Mouse (Mus musculus): Measurements from ENCODE around the gene 4930469K13Rik. TPM values are rescaled to one million over a fixed set of nuclear protein-coding genes. Genes with fewer than 3 reads are reported as not detected.

Gene 4930469K13Rik
- polyA plus RNA-seq, 1 experiment from 2014 or later, result not detected

GRCm38 (mm10) chr11:33955982-33956381, 142.4 kb downstream of the 4930469K13Rik start:
- Histone ChIP-seq H3K27ac (ENCODE audit: low read length) (no peak overlapping the region), H3K9me3 (ENCODE audit: low read length) (no peaks in the 10 kb centered on the region), H3K4me2 (replicated peaks; ENCODE audit: low read depth, low read length) (no peak overlapping the region), H3K9ac (replicated peaks; ENCODE audit: low read length) (no peak overlapping the region), H3K4me1 (ENCODE audit: insufficient read depth, low read length) (no peaks in the 10 kb centered on the region), H3K36me3 (ENCODE audit: insufficient read depth, low read length) (no peaks in the 10 kb centered on the region), H3K4me3 (ENCODE audit: low read length) (no peak overlapping the region), H3K27me3 (ENCODE audit: insufficient read depth, low read length) (no peaks in the 10 kb centered on the region)
- no peak for ATAC-seq (ENCODE audit: low FRiP score, low TSS enrichment)
- WGBS, result 63% methylated on average over 4 of the region's 4 CpGs

- ATAC-seq (ENCODE audit: low FRiP score, low TSS enrichment), result no peak
- Histone ChIP-seq H3K4me1 (ENCODE audit: insufficient read depth, low read length) (no peaks in the 10 kb centered on the region), H3K27me3 (ENCODE audit: insufficient read depth, low read length) (no peaks in the 10 kb centered on the region), H3K9ac (replicated peaks; ENCODE audit: low read length) (no peak overlapping the region), H3K4me2 (replicated peaks; ENCODE audit: low read depth, low read length) (no peak overlapping the region), H3K9me3 (ENCODE audit: low read length) (no peaks in the 10 kb centered on the region), H3K27ac (ENCODE audit: low read length) (no peak overlapping the region), H3K36me3 (ENCODE audit: insufficient read depth, low read length) (no peaks in the 10 kb centered on the region), H3K4me3 (ENCODE audit: low read length) (no peak overlapping the region)
- 82% methylated on average over 8 of the region's 8 CpGs for WGBS
Observed at GRCm38 (mm10) chr11:33951684-33952625, 146.4 kb downstream of the 4930469K13Rik start.

GRCm38 (mm10) chr11:33951155-33951554, 147.2 kb downstream of the 4930469K13Rik start:
- H3K27me3 ChIP-seq (ENCODE audit: insufficient read depth, low read length), result no peaks in the 10 kb centered on the region
- H3K4me1 ChIP-seq (ENCODE audit: insufficient read depth, low read length), result no peaks in the 10 kb centered on the region
- WGBS, result 63% methylated on average over 5 of the region's 5 CpGs
- H3K4me3 ChIP-seq (ENCODE audit: low read length), result no peak overlapping the region
- ATAC-seq (ENCODE audit: low FRiP score, low TSS enrichment), result no peak
- no peaks in the 10 kb centered on the region for H3K36me3 ChIP-seq (ENCODE audit: insufficient read depth, low read length)
- H3K4me2 ChIP-seq (replicated peaks; ENCODE audit: low read depth, low read length), result no peak overlapping the region
- H3K9ac ChIP-seq (replicated peaks; ENCODE audit: low read length), result no peak overlapping the region
- H3K27ac ChIP-seq (ENCODE audit: low read length), result no peak overlapping the region
- H3K9me3 ChIP-seq (ENCODE audit: low read length), result no peaks in the 10 kb centered on the region

- Histone ChIP-seq H3K9me3 (ENCODE audit: low read length) (no peaks in the 10 kb centered on the region), H3K27ac (ENCODE audit: low read length) (no peak overlapping the region), H3K4me3 (ENCODE audit: low read length) (no peak overlapping the region), H3K27me3 (ENCODE audit: insufficient read depth, low read length) (no peaks in the 10 kb centered on the region), H3K4me1 (ENCODE audit: insufficient read depth, low read length) (no peaks in the 10 kb centered on the region), H3K36me3 (ENCODE audit: insufficient read depth, low read length) (no peaks in the 10 kb centered on the region), H3K9ac (replicated peaks; ENCODE audit: low read length) (no peak overlapping the region), H3K4me2 (replicated peaks; ENCODE audit: low read depth, low read length) (no peak overlapping the region)
- WGBS, result 84% methylated on average over 4 of the region's 4 CpGs
- ATAC-seq (ENCODE audit: low FRiP score, low TSS enrichment), result no peak
Observed at GRCm38 (mm10) chr11:33946501-33946900, 151.9 kb downstream of the 4930469K13Rik start.

- Histone ChIP-seq H3K4me3 (ENCODE audit: low read length) (no peak overlapping the region), H3K27ac (ENCODE audit: low read length) (no peak overlapping the region), H3K36me3 (ENCODE audit: insufficient read depth, low read length) (no peaks in the 10 kb centered on the region), H3K27me3 (ENCODE audit: insufficient read depth, low read length) (no peaks in the 10 kb centered on the region), H3K4me2 (replicated peaks; ENCODE audit: low read depth, low read length) (no peak overlapping the region), H3K4me1 (ENCODE audit: insufficient read depth, low read length) (no peaks in the 10 kb centered on the region), H3K9me3 (ENCODE audit: low read length) (no peaks in the 10 kb centered on the region), H3K9ac (replicated peaks; ENCODE audit: low read length) (no peak overlapping the region)
- WGBS, result 86% methylated on average over 9 of the region's 9 CpGs
- ATAC-seq (ENCODE audit: low FRiP score, low TSS enrichment), result no peak
Observed at GRCm38 (mm10) chr11:33944786-33945328, 153.5 kb downstream of the 4930469K13Rik start.

GRCm38 (mm10) chr11:33944067-33944785, 154.1 kb downstream of the 4930469K13Rik start:
- Histone ChIP-seq H3K4me2 (replicated peaks; ENCODE audit: low read depth, low read length) (no peak overlapping the region), H3K4me3 (ENCODE audit: low read length) (no peak overlapping the region), H3K9ac (replicated peaks; ENCODE audit: low read length) (no peak overlapping the region), H3K27ac (ENCODE audit: low read length) (no peak overlapping the region), H3K27me3 (ENCODE audit: insufficient read depth, low read length) (no peaks in the 10 kb centered on the region), H3K4me1 (ENCODE audit: insufficient read depth, low read length) (no peaks in the 10 kb centered on the region), H3K36me3 (ENCODE audit: insufficient read depth, low read length) (no peaks in the 10 kb centered on the region), H3K9me3 (ENCODE audit: low read length) (no peaks in the 10 kb centered on the region)
- no peak for ATAC-seq (ENCODE audit: low FRiP score, low TSS enrichment)
- 65% methylated on average over 4 of the region's 4 CpGs for WGBS

DNA sequence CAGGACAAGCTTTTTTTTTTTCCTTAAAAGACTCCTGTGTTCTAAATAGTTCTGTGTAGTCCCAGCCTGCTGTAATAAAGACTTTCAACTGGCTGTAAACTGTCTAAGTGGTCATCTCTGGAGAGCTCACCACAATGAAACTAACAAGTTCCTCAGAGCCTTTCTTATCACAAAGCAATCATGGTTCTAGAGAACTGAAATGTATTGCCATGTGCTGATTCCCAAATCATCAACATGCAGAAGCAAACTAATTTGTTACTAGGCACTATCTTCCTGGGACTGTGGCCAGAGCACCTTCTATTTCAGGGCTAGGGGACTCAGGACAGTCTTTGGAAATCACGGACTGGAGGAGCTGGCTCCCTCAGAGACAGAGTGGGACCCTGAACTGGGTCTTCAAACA, 154.8 kb downstream of the 4930469K13Rik start:
- no peaks in the 10 kb centered on the region for H3K27me3 ChIP-seq (ENCODE audit: insufficient read depth, low read length)
- H3K27ac ChIP-seq (ENCODE audit: low read length), result no peak overlapping the region
- H3K9ac ChIP-seq (replicated peaks; ENCODE audit: low read length), result no peak overlapping the region
- H3K36me3 ChIP-seq (ENCODE audit: insufficient read depth, low read length), result no peaks in the 10 kb centered on the region
- 81% methylated on average over 1 of the region's 1 CpGs for WGBS
- no peak overlapping the region for H3K4me2 ChIP-seq (replicated peaks; ENCODE audit: low read depth, low read length)
- H3K4me1 ChIP-seq (ENCODE audit: insufficient read depth, low read length), result no peaks in the 10 kb centered on the region
- no peak overlapping the region for H3K4me3 ChIP-seq (ENCODE audit: low read length)
- ATAC-seq (ENCODE audit: low FRiP score, low TSS enrichment), result no peak
- no peaks in the 10 kb centered on the region for H3K9me3 ChIP-seq (ENCODE audit: low read length)

DNA sequence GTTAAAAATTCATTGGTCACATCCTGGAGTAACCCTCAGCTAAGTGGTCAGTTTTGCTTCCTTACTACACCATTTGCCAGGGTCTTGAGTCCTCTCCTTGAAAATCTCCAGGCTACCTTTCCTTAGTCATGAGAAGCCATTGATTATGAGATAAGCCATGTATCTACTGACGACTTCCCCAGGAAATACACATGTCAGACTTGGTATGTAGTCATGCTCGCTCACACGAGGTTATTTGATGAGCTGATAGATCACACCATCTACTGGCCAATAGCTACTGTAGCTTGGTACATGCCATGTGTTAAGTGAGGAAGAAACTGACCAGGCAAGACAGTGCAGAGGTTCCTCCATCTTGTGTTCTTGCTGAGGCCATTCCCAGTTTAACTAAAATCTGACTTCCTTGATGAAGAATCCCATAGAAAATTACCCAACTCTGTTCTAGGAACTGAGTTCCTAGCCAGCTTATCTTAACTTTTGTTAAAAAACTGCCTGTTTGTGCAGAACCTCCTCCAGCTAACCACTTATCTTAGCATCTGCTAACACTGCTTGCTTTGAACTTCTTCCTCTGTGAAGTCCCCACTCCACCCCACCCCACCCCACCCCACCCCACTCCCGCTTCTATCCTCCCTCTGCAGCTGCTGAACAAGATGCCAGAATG, 158.8 kb downstream of the 4930469K13Rik start:
- no peaks in the 10 kb centered on the region for H3K36me3 ChIP-seq (ENCODE audit: insufficient read depth, low read length)
- H3K27ac ChIP-seq (ENCODE audit: low read length), result no peak overlapping the region

DNA sequence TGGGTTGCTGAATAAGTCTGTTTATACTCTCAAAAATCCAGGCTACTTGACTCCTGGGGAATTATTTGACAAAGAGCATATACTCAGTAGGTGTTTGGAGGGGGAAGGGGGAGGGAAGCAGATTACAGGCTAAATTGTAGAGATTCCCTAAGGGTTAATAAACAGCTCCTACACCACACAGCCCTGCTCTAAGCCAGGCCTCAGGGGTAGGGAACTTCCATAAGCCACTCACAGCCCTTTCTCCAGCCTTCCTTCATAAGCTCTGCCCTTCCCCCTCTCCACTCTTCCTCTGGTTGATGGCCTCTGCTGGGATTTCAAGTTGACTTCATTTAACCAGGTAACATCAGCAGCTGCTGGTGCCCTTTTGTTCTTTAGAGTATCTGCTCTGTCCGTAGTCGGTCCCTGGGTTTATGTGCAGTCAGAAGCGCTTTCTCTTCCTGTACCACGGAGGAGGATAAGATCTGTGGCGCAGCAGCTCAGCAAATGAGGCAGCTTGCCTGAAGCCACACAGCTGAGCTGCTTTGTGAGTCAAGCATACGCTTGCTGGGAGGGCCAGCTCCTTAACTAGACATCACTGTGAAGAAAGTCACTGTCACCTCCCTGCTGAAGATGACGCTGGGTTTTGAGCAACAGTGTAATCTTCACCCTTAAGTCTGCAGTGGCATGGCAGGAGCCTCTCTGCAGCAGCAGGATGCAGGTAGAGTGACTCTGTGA, 159.6 kb downstream of the 4930469K13Rik start:
- ATAC-seq (ENCODE audit: low FRiP score, low TSS enrichment), result no peak; the same call in 1 of the 2 replicates
- Histone ChIP-seq H3K36me3 (ENCODE audit: insufficient read depth, low read length) (no peaks in the 10 kb centered on the region), H3K4me2 (replicated peaks; ENCODE audit: low read depth, low read length) (no peak overlapping the region), H3K4me1 (ENCODE audit: insufficient read depth, low read length) (no peaks in the 10 kb centered on the region), H3K9me3 (ENCODE audit: low read length) (no peaks in the 10 kb centered on the region), H3K27me3 (ENCODE audit: insufficient read depth, low read length) (no peaks in the 10 kb centered on the region), H3K9ac (replicated peaks; ENCODE audit: low read length) (no peak overlapping the region), H3K27ac (ENCODE audit: low read length) (no peak overlapping the region), H3K4me3 (ENCODE audit: low read length) (no peak overlapping the region)
- 44% methylated on average over 7 of the region's 7 CpGs for WGBS

More for the DNA sequence above, 158.8 kb downstream of the 4930469K13Rik start:
- no peak for ATAC-seq (ENCODE audit: low FRiP score, low TSS enrichment)
- Histone ChIP-seq H3K27me3 (ENCODE audit: insufficient read depth, low read length) (no peaks in the 10 kb centered on the region), H3K9ac (replicated peaks; ENCODE audit: low read length) (no peak overlapping the region), H3K9me3 (ENCODE audit: low read length) (no peaks in the 10 kb centered on the region), H3K4me3 (ENCODE audit: low read length) (no peak overlapping the region), H3K4me2 (replicated peaks; ENCODE audit: low read depth, low read length) (no peak overlapping the region), H3K4me1 (ENCODE audit: insufficient read depth, low read length) (no peaks in the 10 kb centered on the region)
- WGBS, result 71% methylated on average over 4 of the region's 4 CpGs
